Mouse (Mus musculus) liver (tissue): ENCODE measurements at regions not wholly inside any gene's neighbourhood (a gene's known extent, or its start where the extent isn't known, plus 50 kb on each side); places are given as distances from the start of the nearest gene placed in this dataset.

Experiments used
- DNase-seq: peaks from one replicate; pipeline ENCODE4 v3.0.0-alpha.2; 2020; ENCODE audit warnings: mixed read lengths

DNA sequence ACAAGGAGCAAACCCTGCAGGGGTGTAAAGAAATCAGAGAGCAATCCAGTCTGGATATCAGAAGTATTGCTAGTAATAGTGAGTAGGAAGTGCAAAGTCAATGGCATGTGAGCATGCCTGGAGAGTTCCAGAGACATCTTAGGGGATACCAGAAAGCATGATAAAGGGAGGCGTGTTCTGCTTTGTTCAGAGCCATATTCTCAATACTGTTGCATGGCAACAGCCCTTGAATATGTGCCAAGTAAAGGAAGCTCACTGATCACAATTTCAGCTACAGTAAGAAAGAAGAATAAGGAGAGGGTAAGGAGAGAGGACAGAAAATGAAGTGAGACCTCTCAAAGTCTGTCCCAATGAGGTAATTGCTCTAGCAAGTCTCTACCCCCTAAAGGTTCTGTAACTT lies 92.1 kb upstream of the Thrb start:
- DNase-seq: no peak

DNA sequence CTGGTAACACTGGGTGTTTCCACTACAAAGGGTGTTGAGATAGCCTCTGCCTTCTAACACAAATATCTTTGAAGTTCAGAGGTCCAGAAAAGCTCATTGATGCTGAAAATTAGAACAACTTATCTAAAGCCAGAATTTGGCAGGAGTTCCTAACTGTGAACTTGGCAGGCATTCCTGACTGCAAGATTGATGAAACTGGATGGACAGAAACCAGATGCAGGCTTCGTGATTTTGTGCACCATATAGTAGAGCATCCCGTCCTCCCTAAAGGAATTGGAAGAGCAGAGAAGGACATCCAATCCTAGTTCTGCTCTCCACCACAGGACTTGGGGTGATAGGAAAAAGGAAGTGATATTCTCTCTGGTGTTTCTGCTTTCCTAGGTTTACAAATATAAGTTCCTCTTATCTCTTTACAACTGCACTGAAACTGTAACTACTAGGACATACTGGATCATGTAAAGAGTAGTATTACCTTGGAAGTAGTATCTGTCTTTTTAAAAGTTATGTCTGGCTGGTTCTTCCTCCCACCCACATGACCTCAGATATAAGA lies 90.9 kb upstream of the Thrb start:
- DNase-seq: no peak

DNA sequence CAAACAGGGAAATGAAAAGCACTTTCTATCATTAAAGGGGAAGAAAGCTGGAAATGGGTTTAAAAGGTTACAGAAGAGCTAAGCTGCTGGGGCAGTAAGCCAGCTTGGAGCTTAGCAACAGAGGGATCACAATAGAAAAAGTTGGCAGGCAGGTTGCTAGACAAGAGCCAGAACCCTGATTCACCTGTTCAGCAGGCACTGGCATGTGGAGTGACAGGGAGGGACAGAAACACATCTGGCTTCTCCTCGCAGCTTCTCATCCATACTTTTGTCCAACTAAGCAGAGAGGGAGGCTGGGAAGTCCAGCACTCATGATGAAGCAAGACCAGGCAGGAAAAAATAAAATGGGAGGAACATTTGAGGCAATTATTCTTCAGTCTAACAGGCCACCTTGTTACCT lies 81.3 kb upstream of the Thrb start:
- no peak for DNase-seq

DNA sequence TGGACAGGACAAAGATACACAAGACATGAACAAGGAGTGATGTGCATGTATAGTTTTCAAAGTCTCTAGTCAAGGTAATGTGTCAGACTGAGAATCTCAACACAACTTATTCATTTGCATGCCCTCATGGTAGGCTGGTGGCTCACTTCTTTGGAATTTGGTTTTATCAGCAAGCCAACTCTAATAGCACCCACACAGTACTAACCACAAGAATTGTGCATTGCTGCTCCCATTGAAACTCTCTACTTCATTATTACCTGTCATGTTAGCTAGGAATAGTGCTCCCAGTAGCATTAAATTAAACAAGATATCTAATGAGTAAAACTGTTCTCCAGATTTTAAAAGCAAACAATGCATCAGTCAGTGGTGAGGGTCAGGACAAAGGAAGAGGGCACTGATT lies 70.5 kb upstream of the Thrb start:
- DNase-seq: no peak

DNA sequence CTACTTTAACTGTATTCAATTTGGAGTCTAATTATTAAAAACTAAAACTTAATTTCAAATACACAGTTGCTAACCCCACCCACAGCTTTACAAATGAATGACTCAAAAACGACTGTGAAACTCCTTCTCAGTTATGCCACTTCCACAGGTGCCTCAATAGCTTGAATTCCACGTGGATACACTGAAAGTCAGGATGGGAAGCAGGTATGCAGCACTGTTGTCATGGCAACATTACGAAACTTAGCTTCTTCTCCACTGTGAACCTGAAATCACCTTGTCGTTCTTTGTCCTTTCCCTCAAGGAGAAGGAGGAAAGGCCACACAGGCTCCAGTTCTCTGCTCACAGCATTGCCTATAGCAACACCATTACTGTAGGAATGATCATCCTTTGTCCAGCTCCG lies 60.5 kb upstream of the Thrb start:
- DNase-seq: no peak

DNA sequence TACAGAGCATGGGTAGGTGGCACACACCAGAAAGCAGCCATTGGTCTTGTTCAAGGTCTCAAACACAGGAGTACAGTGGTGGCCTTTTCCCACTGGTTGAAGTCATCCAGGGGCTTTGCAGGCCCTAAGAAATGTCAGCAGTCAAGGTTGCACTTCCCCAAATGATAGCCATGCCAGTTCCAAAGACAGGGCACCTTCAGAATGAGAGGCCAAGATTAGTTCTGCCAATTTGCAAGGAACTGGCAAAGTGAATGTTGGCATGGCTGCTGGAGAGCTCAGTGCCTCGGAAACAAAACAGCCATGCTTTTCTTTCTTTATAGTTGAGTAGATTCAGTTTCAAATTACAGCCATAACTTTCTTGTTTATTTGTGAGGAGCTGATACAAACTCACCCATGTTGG lies 57.7 kb upstream of the Thrb start:
- DNase-seq: no peak

DNA sequence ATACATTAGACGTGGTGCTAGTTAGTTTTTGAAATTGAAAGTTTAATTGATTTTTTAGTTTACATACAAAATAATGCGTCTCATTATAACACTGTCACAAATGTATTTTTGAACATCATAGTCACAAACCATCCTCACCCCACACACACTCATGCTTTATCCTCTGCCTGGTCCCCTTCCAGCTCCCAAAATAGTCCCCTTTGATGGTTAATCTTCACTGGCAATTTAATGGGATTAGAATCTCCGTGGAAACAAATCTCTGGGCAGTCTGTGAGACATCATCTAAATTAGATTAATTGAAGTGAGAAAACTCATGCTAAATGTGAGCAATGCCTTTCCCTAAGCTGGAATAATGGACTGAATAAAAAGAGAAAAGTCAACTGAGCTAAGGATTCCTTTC lies 54.0 kb upstream of the Thrb start:
- DNase-seq: no peak

DNA sequence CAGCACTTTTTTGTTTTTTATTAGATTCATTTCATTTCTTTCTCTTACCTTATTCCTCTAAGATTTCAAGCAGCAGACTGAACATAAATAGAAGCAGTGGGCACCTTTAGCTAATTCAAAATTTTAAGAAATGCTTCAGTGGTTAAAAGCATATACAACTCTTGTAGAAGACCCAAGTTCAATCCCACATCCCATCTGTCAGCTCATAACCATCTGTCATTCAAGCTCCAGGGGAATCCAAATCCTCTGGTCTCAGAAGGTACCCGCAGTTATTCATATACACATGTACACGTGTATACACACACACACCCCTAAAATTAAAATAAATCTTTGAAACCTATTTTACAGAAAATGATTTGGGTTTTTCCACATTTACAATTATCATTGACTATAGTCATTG lies 52.9 kb upstream of the Thrb start:
- no peak for DNase-seq
